Mouse (Mus musculus) layer of hippocampus, postnatal 25 days (tissue): ENCODE measurements around the gene Rundc3a. TPM values are rescaled to one million over a fixed set of nuclear protein-coding genes. Genes with fewer than 3 reads are reported as not detected.
"Not testable (repeated sequence)": the region's sequence is repeated elsewhere in the genome, so short reads cannot be mapped to it uniquely, and the experiment has no call there.

ENCODE experiments used
- DNase-seq, 2 experiments: peaks; one replicate each; pipeline ENCODE4 v3.0.0; 2022; ENCODE audit warnings: mixed read lengths in 2 of 2, low spot score in 1 of 2; ENCODE audit errors: extremely low spot score in 1 of 2
- total RNA-seq, 2 experiments: library from RNA; stranded (reverse); gene quantifications; 2 replicates each; pipeline ENCODE4 v1.2.3; 2021

Gene Rundc3a
- total RNA-seq, 2 experiments from 2014 or later = 442 to 490 TPM

GRCm38 (mm10) chr11:102407834-102408215 is 14.6 kb downstream of the Rundc3a start, which contains the start of gene Slc25a39:
Slc25a39 (minus strand) TSS chr11:102407946.
- DNase-seq = no peak

- DNase-seq = peak; percentile 83 to 84
Observed at GRCm38 (mm10) chr11:102408344-102408876, 15.2 kb downstream of the Rundc3a start.

- no peak for DNase-seq
Observed at GRCm38 (mm10) chr11:102408888-102409794, 15.9 kb downstream of the Rundc3a start.

- no peak for DNase-seq
Observed at GRCm38 (mm10) chr11:102409795-102410330, 16.7 kb downstream of the Rundc3a start.

- not testable (repeated sequence) for DNase-seq
Observed at GRCm38 (mm10) chr11:102410345-102410744, 17.1 kb downstream of the Rundc3a start.

GRCm38 (mm10) chr11:102411061-102411460 is 17.9 kb downstream of the Rundc3a start:
- no peak for DNase-seq

GRCm38 (mm10) chr11:102411704-102412103 is 18.5 kb downstream of the Rundc3a start:
- peak; percentile 81 to 96 for DNase-seq

- no peak for DNase-seq
Observed at GRCm38 (mm10) chr11:102413059-102413458, 19.9 kb downstream of the Rundc3a start.

GRCm38 (mm10) chr11:102415034-102415802 is 22.0 kb downstream of the Rundc3a start:
- DNase-seq = no peak

- DNase-seq = no peak
Observed at GRCm38 (mm10) chr11:102417160-102417559, 24.0 kb downstream of the Rundc3a start.

GRCm38 (mm10) chr11:102418887-102419286 is 25.7 kb downstream of the Rundc3a start:
- no peak for DNase-seq

- DNase-seq = no peak
Observed at GRCm38 (mm10) chr11:102421559-102421958, 28.4 kb downstream of the Rundc3a start.

- DNase-seq = no peak
Observed at GRCm38 (mm10) chr11:102424666-102425065, 31.5 kb downstream of the Rundc3a start.

GRCm38 (mm10) chr11:102425555-102426316 is 32.5 kb downstream of the Rundc3a start:
- DNase-seq = no peak

- no peak for DNase-seq
Observed at GRCm38 (mm10) chr11:102428981-102429540, 35.9 kb downstream of the Rundc3a start.

GRCm38 (mm10) chr11:102429551-102429950 is 36.3 kb downstream of the Rundc3a start:
- DNase-seq = no peak

GRCm38 (mm10) chr11:102430121-102431017 is 37.2 kb downstream of the Rundc3a start, which contains the start of gene Grn:
Grn (plus strand) TSS chr11:102430315.
- peak in 1 of 2 experiments; percentile 66 for DNase-seq

GRCm38 (mm10) chr11:102431018-102431645 is 37.9 kb downstream of the Rundc3a start:
- peak in 1 of 2 experiments; percentile 77 for DNase-seq
